Mouse (Mus musculus): ENCODE measurements around the gene Kctd4. TPM values are rescaled to one million over a fixed set of nuclear protein-coding genes. Genes with fewer than 3 reads are reported as not detected.

Gene Kctd4
- polyA plus RNA-seq, 1 experiment from 2014 or later: 7.9 TPM

- Histone ChIP-seq H3K36me3 (replicated peaks; ENCODE audit: control insufficient read depth, insufficient read depth) (no peaks in the 10 kb centered on the region), H3K27ac (no peak overlapping the region), H3K27me3 (ENCODE audit: control insufficient read depth, insufficient read depth, low read length) (no peaks in the 10 kb centered on the region), H3K9ac (no peak overlapping the region), H3K4me2 (replicated peaks) (no peak overlapping the region), H3K4me1 (replicated peaks; ENCODE audit: control insufficient read depth, insufficient read depth, low read length) (no peaks in the 10 kb centered on the region), H3K9me3 (ENCODE audit: control insufficient read depth, low read length) (no peaks in the 10 kb centered on the region), H3K4me3 (replicated peaks; ENCODE audit: low read length) (no peak overlapping the region)
- no peak for DNase-seq (ENCODE audit: low spot score)
- 97% methylated on average over 1 of the region's 1 CpGs for WGBS
- no peak for ATAC-seq (ENCODE audit: low FRiP score)
These were observed 13.3 kb upstream of the Kctd4 start for GRCm38 (mm10) chr14:75941500-75941899.

DNA sequence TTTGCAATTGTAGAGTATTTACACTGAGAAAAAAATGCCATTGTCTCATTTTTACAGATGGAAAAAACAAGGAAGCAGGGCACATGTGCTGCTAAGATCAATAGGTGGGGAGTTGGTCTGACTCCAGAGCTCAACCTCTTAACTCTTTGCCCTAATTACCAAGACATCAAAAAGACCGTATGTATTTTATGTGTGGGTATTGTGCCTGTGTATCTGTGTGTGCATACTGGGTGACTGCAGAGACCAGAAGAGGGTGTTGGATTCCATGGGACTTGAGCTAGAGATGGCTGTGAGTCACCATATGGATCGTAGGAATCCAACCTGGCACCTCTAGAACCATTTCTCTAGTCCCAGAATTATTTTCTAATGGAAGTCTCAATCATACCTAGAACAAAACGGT lies 12.4 kb upstream of the Kctd4 start:
- 0 out of 2 replicates have a peak, but pooled peaks cover 3% of the 10 kb centered on the region for H3K4me1 ChIP-seq (replicated peaks; ENCODE audit: control insufficient read depth, insufficient read depth, low read length)
- 98% methylated on average over 3 of the region's 3 CpGs for WGBS
- no peak for DNase-seq (ENCODE audit: low spot score)
- no peak overlapping the region for H3K9ac ChIP-seq
- no peak overlapping the region for H3K4me3 ChIP-seq (replicated peaks; ENCODE audit: low read length)
- ATAC-seq (ENCODE audit: low FRiP score): no peak
- no peaks in the 10 kb centered on the region for H3K9me3 ChIP-seq (ENCODE audit: control insufficient read depth, low read length)
- H3K27me3 ChIP-seq (ENCODE audit: control insufficient read depth, insufficient read depth, low read length): no peaks in the 10 kb centered on the region
- H3K36me3 ChIP-seq (replicated peaks; ENCODE audit: control insufficient read depth, insufficient read depth): no peaks in the 10 kb centered on the region
- H3K27ac ChIP-seq: no peak overlapping the region
- H3K4me2 ChIP-seq (replicated peaks): no peak overlapping the region

DNA sequence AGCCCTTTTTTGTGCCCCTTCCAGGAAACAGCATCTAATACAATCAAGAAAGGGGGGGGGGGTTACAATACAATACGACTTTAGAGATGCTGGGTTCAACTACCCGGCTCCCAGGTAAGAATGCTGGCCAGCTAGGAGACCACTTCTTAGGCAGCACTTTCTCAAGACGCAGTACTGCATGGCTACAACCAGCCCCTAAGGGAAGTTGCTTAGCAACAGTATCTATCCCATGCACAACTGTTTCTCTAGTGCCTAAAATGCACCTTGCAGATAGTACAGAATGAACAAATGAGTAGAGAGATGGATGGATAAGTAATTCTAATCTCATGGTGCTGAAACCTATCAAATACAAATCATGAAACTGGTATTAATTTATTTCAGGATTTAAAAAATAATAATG lies 7.1 kb upstream of the Kctd4 start:
- DNase-seq (ENCODE audit: low spot score) (no peak), ATAC-seq (ENCODE audit: low FRiP score) (no peak)
- Histone ChIP-seq H3K27me3 (ENCODE audit: control insufficient read depth, insufficient read depth, low read length) (no peaks in the 10 kb centered on the region), H3K36me3 (replicated peaks; ENCODE audit: control insufficient read depth, insufficient read depth) (no peaks in the 10 kb centered on the region), H3K4me2 (replicated peaks) (no peak overlapping the region), H3K4me3 (replicated peaks; ENCODE audit: low read length) (no peak overlapping the region), H3K4me1 (replicated peaks; ENCODE audit: control insufficient read depth, insufficient read depth, low read length) (0 out of 2 replicates have a peak, but pooled peaks cover 9% of the 10 kb centered on the region), H3K27ac (no peak overlapping the region), H3K9me3 (ENCODE audit: control insufficient read depth, low read length) (no peaks in the 10 kb centered on the region), H3K9ac (no peak overlapping the region)
- 40% methylated on average over 3 of the region's 3 CpGs for WGBS

- Histone ChIP-seq H3K36me3 (replicated peaks; ENCODE audit: control insufficient read depth, insufficient read depth) (no peaks in the 10 kb centered on the region), H3K4me3 (replicated peaks; ENCODE audit: low read length) (no peak overlapping the region), H3K4me1 (replicated peaks; ENCODE audit: control insufficient read depth, insufficient read depth, low read length) (0 out of 2 replicates have a peak, but pooled peaks cover under 1% of the 10 kb centered on the region), H3K9ac (no peak overlapping the region), H3K9me3 (ENCODE audit: control insufficient read depth, low read length) (no peaks in the 10 kb centered on the region), H3K27me3 (ENCODE audit: control insufficient read depth, insufficient read depth, low read length) (no peaks in the 10 kb centered on the region), H3K27ac (no peak overlapping the region), H3K4me2 (replicated peaks) (no peak overlapping the region)
- no peak for DNase-seq (ENCODE audit: low spot score)
- WGBS: 62% methylated on average over 2 of the region's 2 CpGs
- ATAC-seq (ENCODE audit: low FRiP score): no peak
These were observed 1.8 kb upstream of the Kctd4 start for GRCm38 (mm10) chr14:75953011-75953410.

- Histone ChIP-seq H3K4me3 (replicated peaks; ENCODE audit: low read length) (peak overlapping the region; percentile 24; the same call in 1 of the 2 replicates), H3K27me3 (ENCODE audit: control insufficient read depth, insufficient read depth, low read length) (no peaks in the 10 kb centered on the region), H3K4me1 (replicated peaks; ENCODE audit: control insufficient read depth, insufficient read depth, low read length) (no peaks in the 10 kb centered on the region; the same call in 1 of the 2 replicates), H3K4me2 (replicated peaks) (peak overlapping the region; percentile 44), H3K36me3 (replicated peaks; ENCODE audit: control insufficient read depth, insufficient read depth) (no peaks in the 10 kb centered on the region), H3K9me3 (ENCODE audit: control insufficient read depth, low read length) (no peaks in the 10 kb centered on the region), H3K27ac (peak overlapping the region; percentile 46), H3K9ac (no peak overlapping the region; the same call in 1 of the 2 replicates)
- ATAC-seq (ENCODE audit: low FRiP score): no peak
- 46% methylated on average over 9 of the region's 9 CpGs for WGBS
- DNase-seq (ENCODE audit: low spot score): peak; percentile 60
These were observed 7.4 kb downstream of the Kctd4 start for GRCm38 (mm10) chr14:75962250-75962649.

DNA sequence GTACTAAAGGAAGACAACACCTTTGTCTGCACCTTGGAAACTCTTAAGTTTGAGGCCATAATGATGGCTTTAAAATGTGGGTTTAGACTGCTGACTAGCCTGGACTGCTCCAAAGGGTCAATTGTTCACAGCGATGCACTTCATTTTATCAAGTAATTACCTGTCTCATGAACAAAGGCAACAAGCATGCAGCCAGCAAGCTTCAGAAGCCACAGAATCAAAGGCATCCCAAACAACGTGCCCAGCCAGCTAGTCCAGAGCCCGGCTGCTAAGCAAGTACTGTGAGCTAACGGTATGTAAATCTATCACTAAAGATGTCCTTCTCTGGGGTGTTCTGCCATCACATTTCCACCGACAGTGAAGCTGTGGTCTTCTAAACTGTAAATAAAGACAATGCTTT lies 8.4 kb downstream of the Kctd4 start:
- Histone ChIP-seq H3K4me3 (replicated peaks; ENCODE audit: low read length) (peak overlapping the region; percentile 24), H3K9ac (peak overlapping the region; percentile 49; the same call in 1 of the 2 replicates)
- WGBS: 26% methylated on average over 5 of the region's 5 CpGs

DNA sequence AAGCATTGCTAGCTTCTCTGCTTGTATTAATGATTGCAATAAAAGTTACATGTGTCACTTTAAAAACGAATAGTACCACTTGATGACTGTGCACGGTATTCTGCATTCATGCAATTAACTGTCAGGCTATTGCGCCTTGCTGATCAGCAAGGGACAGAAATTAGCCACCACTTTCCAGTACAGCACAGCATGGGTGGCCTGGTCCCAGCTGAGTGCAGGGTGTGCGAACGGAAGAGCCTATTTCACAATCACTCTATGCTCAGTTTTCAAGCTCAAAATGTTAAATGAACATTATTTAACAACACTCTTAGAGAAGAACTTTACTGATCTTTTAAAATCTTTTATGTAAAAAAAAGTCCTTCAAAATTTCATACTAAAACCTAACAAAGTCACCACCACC lies 9.2 kb downstream of the Kctd4 start:
- no peak for ATAC-seq (ENCODE audit: low FRiP score)
- H3K9ac ChIP-seq: peak overlapping the region; percentile 49; the same call in 1 of the 2 replicates
- no peak for DNase-seq (ENCODE audit: low spot score)

More for the DNA sequence above, 8.4 kb downstream of the Kctd4 start:
- Histone ChIP-seq H3K27me3 (ENCODE audit: control insufficient read depth, insufficient read depth, low read length) (no peaks in the 10 kb centered on the region), H3K9me3 (ENCODE audit: control insufficient read depth, low read length) (no peaks in the 10 kb centered on the region), H3K36me3 (replicated peaks; ENCODE audit: control insufficient read depth, insufficient read depth) (no peaks in the 10 kb centered on the region), H3K27ac (no peak overlapping the region), H3K4me1 (replicated peaks; ENCODE audit: control insufficient read depth, insufficient read depth, low read length) (no peaks in the 10 kb centered on the region; the same call in 1 of the 2 replicates), H3K4me2 (replicated peaks) (peak overlapping the region; percentile 44)
- ATAC-seq (ENCODE audit: low FRiP score) (no peak), DNase-seq (ENCODE audit: low spot score) (peak; percentile 49)

DNA sequence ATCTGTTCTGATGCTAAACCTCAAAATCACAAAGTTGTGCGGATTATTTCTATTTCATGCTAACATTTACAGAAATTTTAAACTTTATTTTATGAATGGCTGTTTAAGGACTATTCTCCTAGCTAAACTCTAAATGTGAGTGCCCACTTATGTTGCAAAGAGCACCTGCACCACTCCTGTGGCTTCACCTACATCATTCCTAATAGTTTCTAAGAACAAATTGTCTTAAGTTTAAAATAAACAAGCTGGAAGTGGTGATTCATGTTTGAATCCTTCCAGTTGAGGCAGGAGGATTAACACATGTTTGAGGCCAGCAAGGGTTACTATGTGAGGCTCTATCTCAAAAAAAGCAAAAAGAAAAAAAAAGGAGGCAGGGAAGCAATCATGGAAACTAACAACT lies 9.6 kb downstream of the Kctd4 start:
- Histone ChIP-seq H3K9ac (no peak overlapping the region), H3K27ac (no peak overlapping the region), H3K4me3 (replicated peaks; ENCODE audit: low read length) (no peak overlapping the region), H3K27me3 (ENCODE audit: control insufficient read depth, insufficient read depth, low read length) (no peaks in the 10 kb centered on the region), H3K4me2 (replicated peaks) (peak overlapping the region; percentile 44; the same call in 1 of the 2 replicates), H3K9me3 (ENCODE audit: control insufficient read depth, low read length) (no peaks in the 10 kb centered on the region), H3K4me1 (replicated peaks; ENCODE audit: control insufficient read depth, insufficient read depth, low read length) (no peaks in the 10 kb centered on the region; the same call in 1 of the 2 replicates), H3K36me3 (replicated peaks; ENCODE audit: control insufficient read depth, insufficient read depth) (no peaks in the 10 kb centered on the region)
- no peak for DNase-seq (ENCODE audit: low spot score)
- 88% methylated on average over 1 of the region's 1 CpGs for WGBS
- ATAC-seq (ENCODE audit: low FRiP score): no peak

More for the DNA sequence above, 9.2 kb downstream of the Kctd4 start:
- Histone ChIP-seq H3K27ac (no peak overlapping the region), H3K4me2 (replicated peaks) (peak overlapping the region; percentile 44), H3K4me3 (replicated peaks; ENCODE audit: low read length) (peak overlapping the region; percentile 24), H3K27me3 (ENCODE audit: control insufficient read depth, insufficient read depth, low read length) (no peaks in the 10 kb centered on the region), H3K36me3 (replicated peaks; ENCODE audit: control insufficient read depth, insufficient read depth) (no peaks in the 10 kb centered on the region), H3K9me3 (ENCODE audit: control insufficient read depth, low read length) (no peaks in the 10 kb centered on the region), H3K4me1 (replicated peaks; ENCODE audit: control insufficient read depth, insufficient read depth, low read length) (no peaks in the 10 kb centered on the region; the same call in 1 of the 2 replicates)
- 47% methylated on average over 5 of the region's 5 CpGs for WGBS

DNA sequence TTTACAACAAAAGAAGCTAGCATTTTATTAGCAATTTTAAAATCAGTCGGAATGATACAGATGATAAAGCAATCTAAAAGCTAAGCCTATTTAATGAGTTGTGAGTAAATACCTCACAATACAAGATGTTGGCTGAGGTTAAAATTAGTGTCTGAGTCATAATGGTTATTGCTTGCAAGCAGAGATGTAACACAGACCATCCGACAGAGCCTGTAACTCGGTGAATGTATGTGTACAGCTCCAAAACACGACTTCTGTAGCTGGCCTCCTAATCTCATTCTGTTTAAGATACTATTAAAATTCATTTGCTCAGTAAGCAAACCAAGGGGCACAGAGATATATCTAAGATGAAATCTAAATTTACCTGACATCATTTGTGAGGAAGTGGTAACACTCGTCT lies 12.5 kb downstream of the Kctd4 start:
- Histone ChIP-seq H3K27me3 (ENCODE audit: control insufficient read depth, insufficient read depth, low read length) (no peaks in the 10 kb centered on the region), H3K9ac (no peak overlapping the region), H3K27ac (no peak overlapping the region), H3K4me3 (replicated peaks; ENCODE audit: low read length) (no peak overlapping the region), H3K36me3 (replicated peaks; ENCODE audit: control insufficient read depth, insufficient read depth) (no peaks in the 10 kb centered on the region), H3K9me3 (ENCODE audit: control insufficient read depth, low read length) (no peaks in the 10 kb centered on the region), H3K4me1 (replicated peaks; ENCODE audit: control insufficient read depth, insufficient read depth, low read length) (no peaks in the 10 kb centered on the region; the same call in 1 of the 2 replicates), H3K4me2 (replicated peaks) (no peak overlapping the region)
- ATAC-seq (ENCODE audit: low FRiP score) (no peak), DNase-seq (ENCODE audit: low spot score) (no peak)
- WGBS: 86% methylated on average over 5 of the region's 5 CpGs

GRCm38 (mm10) chr14:75976107-75976506 lies 21.3 kb downstream of the Kctd4 start:
- ATAC-seq (ENCODE audit: low FRiP score) (no peak), DNase-seq (ENCODE audit: low spot score) (no peak)
- H3K9me3 ChIP-seq (ENCODE audit: control insufficient read depth, low read length): no peaks in the 10 kb centered on the region
- H3K9ac ChIP-seq: no peak overlapping the region
- no peaks in the 10 kb centered on the region; the same call in 1 of the 2 replicates for H3K4me1 ChIP-seq (replicated peaks; ENCODE audit: control insufficient read depth, insufficient read depth, low read length)
- H3K36me3 ChIP-seq (replicated peaks; ENCODE audit: control insufficient read depth, insufficient read depth): no peaks in the 10 kb centered on the region
- no peak overlapping the region for H3K4me3 ChIP-seq (replicated peaks; ENCODE audit: low read length)
- WGBS: 70% methylated on average over 3 of the region's 3 CpGs
- no peak overlapping the region for H3K27ac ChIP-seq
- no peak overlapping the region for H3K4me2 ChIP-seq (replicated peaks)
- H3K27me3 ChIP-seq (ENCODE audit: control insufficient read depth, insufficient read depth, low read length): no peaks in the 10 kb centered on the region

Measured in hindbrain, embryonic 14.5 days (tissue).